Mouse (Mus musculus) gastrocnemius, adult 8-10 months (tissue): ENCODE results near the gene Rtp2. TPM values are rescaled to one million over a fixed set of nuclear protein-coding genes. Genes with fewer than 3 reads are reported as not detected.
"Not testable (repeated sequence)": the region's sequence is repeated elsewhere in the genome, so short reads cannot be mapped to it uniquely, and the experiment has no call there.

ENCODE experiments used
- DNase-seq, 2 experiments: peaks; one replicate each; pipeline ENCODE4 v3.0.0; 2022; ENCODE audit warnings: low spot score in 2 of 2
- total RNA-seq, 4 experiments: library from RNA; stranded (reverse); gene quantifications; 2 replicates each; pipeline ENCODE4 v1.2.4; 2022

Gene Rtp2
- total RNA-seq, 4 experiments from 2014 or later: not detected

GRCm38 (mm10) chr16:23952101-23952727 is 20.0 kb upstream of the Rtp2 start:
- DNase-seq: no peak

GRCm38 (mm10) chr16:23947654-23948053 is 15.5 kb upstream of the Rtp2 start:
- DNase-seq: no peak

GRCm38 (mm10) chr16:23944801-23945200 is 12.6 kb upstream of the Rtp2 start:
- DNase-seq: no peak

- DNase-seq: no peak
Measured at GRCm38 (mm10) chr16:23934397-23934796, 2.2 kb upstream of the Rtp2 start.

- no peak for DNase-seq
Measured at GRCm38 (mm10) chr16:23931275-23931674, 919 bp downstream of the Rtp2 start.

GRCm38 (mm10) chr16:23930426-23931073 is 1.6 kb downstream of the Rtp2 start:
- no peak for DNase-seq

GRCm38 (mm10) chr16:23927301-23928114 is 4.7 kb downstream of the Rtp2 start:
- no peak for DNase-seq

- DNase-seq: no peak
Measured at GRCm38 (mm10) chr16:23922906-23923305, 9.3 kb downstream of the Rtp2 start.

- DNase-seq: no peak
Measured at GRCm38 (mm10) chr16:23921697-23922096, 10.5 kb downstream of the Rtp2 start.

- no peak for DNase-seq
Measured at GRCm38 (mm10) chr16:23919418-23919817, 12.8 kb downstream of the Rtp2 start.

GRCm38 (mm10) chr16:23913401-23913800 is 18.8 kb downstream of the Rtp2 start:
- DNase-seq: no peak

- DNase-seq: no peak
Measured at GRCm38 (mm10) chr16:23912741-23913140, 19.5 kb downstream of the Rtp2 start.

- not testable (repeated sequence) for DNase-seq
Measured at GRCm38 (mm10) chr16:23909015-23909354, 23.2 kb downstream of the Rtp2 start.

- DNase-seq: not testable (repeated sequence)
Measured at GRCm38 (mm10) chr16:23908076-23909014, 23.8 kb downstream of the Rtp2 start.

GRCm38 (mm10) chr16:23906586-23906985 is 25.6 kb downstream of the Rtp2 start:
- DNase-seq: not testable (repeated sequence)

- no peak for DNase-seq
Measured at GRCm38 (mm10) chr16:23901411-23901810, 30.8 kb downstream of the Rtp2 start.

- DNase-seq: no peak
Measured at GRCm38 (mm10) chr16:23900061-23900460, 32.1 kb downstream of the Rtp2 start.

- peak; percentile 35 to 57 for DNase-seq
Measured at GRCm38 (mm10) chr16:23898840-23899239, 33.4 kb downstream of the Rtp2 start.

- peak; percentile 27 to 32 for DNase-seq
Measured at GRCm38 (mm10) chr16:23897984-23898586, 34.1 kb downstream of the Rtp2 start.

GRCm38 (mm10) chr16:23897486-23897885 is 34.7 kb downstream of the Rtp2 start:
- DNase-seq: no peak

- no peak for DNase-seq
Measured at GRCm38 (mm10) chr16:23895135-23895534, 37.1 kb downstream of the Rtp2 start.
